Mouse (Mus musculus) kidney, postnatal 0 days (tissue): ENCODE data around the gene Cnfn. TPM values are rescaled to one million over a fixed set of nuclear protein-coding genes. Genes with fewer than 3 reads are reported as not detected.
A peak's percentile ranks its signal among the peaks of the same experiment; 100 is the strongest.

Source experiments
- ATAC-seq: fragments of 200-750 bp; cut with Nextera tagmentation; replicated peaks from 2 replicates; pipeline ENCODE4 v1.8.0; 2017; ENCODE audit warnings: low read depth, moderate number of reproducible peaks, moderate TSS enrichment, moderate library complexity; ENCODE audit not compliant: low FRiP score
- DNase-seq: peaks from one replicate; pipeline ENCODE4 v3.0.0-alpha.2; 2016; ENCODE audit warnings: low spot score
- H3K27ac ChIP-seq: fragments of 300-500 bp; sonication (generic); 2 replicates; pipeline ENCODE4 v1.5.1; 2014; ENCODE audit warnings: mild to moderate bottlenecking
- H3K27me3 ChIP-seq: fragments of 300-500 bp; sonication (generic); 2 replicates; pipeline ENCODE4 v1.6.1; 2014; ENCODE audit warnings: low read length, mixed read lengths; ENCODE audit not compliant: insufficient read depth
- H3K36me3 ChIP-seq: fragments of 300-500 bp; sonication (generic); 2 replicates; pipeline ENCODE4 v1.6.1; 2014; ENCODE audit warnings: low read length, mixed read lengths; ENCODE audit not compliant: insufficient read depth
- H3K4me1 ChIP-seq: fragments of 300-500 bp; sonication (generic); replicated peaks from 2 replicates; pipeline ENCODE4 v1.6.1; 2014; ENCODE audit warnings: antibody characterized with exemption, low read length, mixed read lengths; ENCODE audit not compliant: insufficient read depth
- H3K4me2 ChIP-seq: fragments of 300-500 bp; sonication (generic); 2 replicates; pipeline ENCODE4 v1.6.1; 2014; ENCODE audit warnings: mild to moderate bottlenecking, low read length, moderate library complexity, mixed read lengths
- H3K4me3 ChIP-seq: fragments of 300-500 bp; sonication (generic); replicated peaks from 2 replicates; pipeline ENCODE4 v1.5.1; 2014; ENCODE audit warnings: low read depth, low read length
- H3K9ac ChIP-seq: fragments of 300-500 bp; sonication (generic); 2 replicates; pipeline ENCODE4 v1.6.1; 2014; ENCODE audit warnings: low read depth, low read length
- H3K9me3 ChIP-seq: fragments of 300-500 bp; sonication (generic); replicated peaks from 2 replicates; pipeline ENCODE4 v1.6.1; 2016; ENCODE audit warnings: low read length, inconsistent platforms, mixed read lengths
- CTCF ChIP-seq: IDR thresholded peaks from 2 replicates; pipeline ENCODE4 v1.5.1; 2016; ENCODE audit warnings: antibody characterized with exemption, low read depth, mild to moderate bottlenecking, moderate library complexity
- WGBS: fragments of 180-500 bp; shearing (Covaris S2); extraction: QIAGEN DNeasy Blood & Tissue Kit; methylation state at CpG from one replicate; pipeline ENCODE4 v1.1.7; 2014; 5-methylcytosine and 5-hydroxymethylcytosine counted together
- polyA plus RNA-seq: library from polyadenylated mRNA; unstranded; fragments of >200 nt; fragmentation: Nextera tagmentation; extraction: Ambion mirVana; gene quantifications from 2 replicates; pipeline ENCODE4 v1.2.1, GENCODE M21; 2015

The Cnfn gene
- polyA plus RNA-seq, 1 experiment from 2014 or later, result not detected

DNA sequence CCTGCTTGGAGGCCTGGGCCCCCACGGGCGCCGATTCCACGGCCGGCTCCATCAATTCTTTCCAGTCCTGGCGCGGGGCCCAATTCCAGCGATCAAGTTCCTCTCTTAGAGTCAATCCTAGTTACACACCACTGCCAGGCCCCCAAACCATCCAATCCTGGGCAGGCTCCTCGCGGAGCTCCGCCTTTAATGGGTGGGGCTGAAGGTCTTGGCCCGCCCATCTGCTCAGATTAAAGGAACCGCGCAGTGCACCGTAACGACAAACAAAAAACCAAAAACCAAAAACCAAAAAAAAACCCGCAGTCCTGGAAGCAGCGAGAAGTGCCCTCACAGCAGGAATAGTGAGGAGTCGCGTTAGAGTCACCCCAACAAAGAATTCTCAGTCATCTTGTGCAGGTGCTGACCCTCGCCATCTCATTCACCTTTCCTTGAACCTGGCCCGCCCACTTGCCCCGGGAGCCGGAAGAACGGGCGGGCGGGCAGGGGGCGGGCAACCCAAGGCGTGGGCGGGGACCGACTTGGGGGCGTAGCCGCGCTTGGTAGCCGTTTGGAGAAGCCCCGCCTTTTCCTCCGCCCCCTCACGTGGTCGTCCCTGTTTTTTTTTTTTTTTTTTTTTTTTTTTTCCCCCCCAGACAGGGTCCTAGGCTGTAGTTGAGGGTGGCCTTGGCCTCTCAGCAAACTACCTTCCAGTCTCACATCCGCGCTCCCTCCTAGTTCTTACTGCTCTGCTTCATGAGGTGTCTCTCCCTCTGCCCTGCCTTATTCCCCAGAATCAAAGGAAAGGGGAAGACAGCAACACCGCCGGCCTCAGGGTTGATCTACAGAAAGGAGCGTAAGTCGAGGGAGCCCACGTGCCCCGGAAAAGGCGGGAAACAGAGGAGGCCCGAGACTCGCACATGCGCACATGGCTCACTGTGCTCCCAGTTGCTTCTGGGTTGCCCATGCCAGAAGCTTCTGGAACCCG lies 26.3 kb upstream of the Cnfn start:
- Histone ChIP-seq H3K36me3 (no peaks in the 10 kb centered on the region), H3K4me2 (peak overlapping the region; percentile 87), H3K4me3 (peak overlapping the region; percentile 78), H3K4me1 (peaks cover 11% of the 10 kb centered on the region), H3K27me3 (no peaks in the 10 kb centered on the region), H3K9me3 (no peaks in the 10 kb centered on the region), H3K9ac (peak overlapping the region; percentile 64), H3K27ac (peak overlapping the region; percentile 54)
- WGBS, result 7% methylated on average over 49 of the region's 52 CpGs
- DNase-seq (peak; percentile 97), ATAC-seq (peak; percentile 97)
- TF ChIP-seq CTCF, result no peak

DNA sequence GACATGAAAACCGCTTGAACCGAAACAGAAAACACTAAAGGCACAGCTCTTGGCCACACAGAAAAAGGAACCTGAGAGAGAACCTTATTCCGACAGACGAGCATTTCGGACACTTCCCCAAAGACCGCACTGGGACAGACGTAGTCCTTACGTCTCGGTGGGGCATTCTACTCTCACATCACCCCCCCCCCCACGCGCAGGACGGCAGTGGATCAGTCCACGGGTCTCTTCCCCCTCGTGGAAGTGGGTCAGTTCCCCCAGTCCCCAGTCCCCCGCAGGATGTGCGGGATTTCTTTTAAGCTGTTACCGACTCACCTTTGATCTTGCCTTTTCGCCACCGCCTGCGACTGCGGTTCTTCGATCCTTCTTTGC lies 25.6 kb upstream of the Cnfn start:
- Histone ChIP-seq H3K4me2 (peak overlapping the region; percentile 87), H3K9ac (peak overlapping the region; percentile 64), H3K9me3 (no peaks in the 10 kb centered on the region), H3K27me3 (no peaks in the 10 kb centered on the region), H3K36me3 (no peaks in the 10 kb centered on the region), H3K27ac (peak overlapping the region; percentile 54; the same call in 1 of the 2 replicates), H3K4me3 (peak overlapping the region; percentile 78), H3K4me1 (peaks cover 14% of the 10 kb centered on the region)
- DNase-seq (peak; percentile 33), ATAC-seq (peak; percentile 27)
- no peak for TF ChIP-seq CTCF
- 1% methylated on average over 22 of the region's 22 CpGs for WGBS

GRCm38 (mm10) chr7:25394754-25395153 lies 25.2 kb upstream of the Cnfn start:
- Histone ChIP-seq H3K27me3 (no peaks in the 10 kb centered on the region), H3K27ac (0 out of 2 replicates have a peak overlapping the region, but pooled peaks have one; percentile 54), H3K4me3 (peak overlapping the region; percentile 78), H3K36me3 (no peaks in the 10 kb centered on the region), H3K9me3 (no peaks in the 10 kb centered on the region), H3K4me2 (peak overlapping the region; percentile 87), H3K9ac (peak overlapping the region; percentile 64), H3K4me1 (peaks cover 18% of the 10 kb centered on the region)
- TF ChIP-seq CTCF, result no peak
- WGBS, result 9% methylated on average over 7 of the region's 7 CpGs
- ATAC-seq (no peak), DNase-seq (no peak)

DNA sequence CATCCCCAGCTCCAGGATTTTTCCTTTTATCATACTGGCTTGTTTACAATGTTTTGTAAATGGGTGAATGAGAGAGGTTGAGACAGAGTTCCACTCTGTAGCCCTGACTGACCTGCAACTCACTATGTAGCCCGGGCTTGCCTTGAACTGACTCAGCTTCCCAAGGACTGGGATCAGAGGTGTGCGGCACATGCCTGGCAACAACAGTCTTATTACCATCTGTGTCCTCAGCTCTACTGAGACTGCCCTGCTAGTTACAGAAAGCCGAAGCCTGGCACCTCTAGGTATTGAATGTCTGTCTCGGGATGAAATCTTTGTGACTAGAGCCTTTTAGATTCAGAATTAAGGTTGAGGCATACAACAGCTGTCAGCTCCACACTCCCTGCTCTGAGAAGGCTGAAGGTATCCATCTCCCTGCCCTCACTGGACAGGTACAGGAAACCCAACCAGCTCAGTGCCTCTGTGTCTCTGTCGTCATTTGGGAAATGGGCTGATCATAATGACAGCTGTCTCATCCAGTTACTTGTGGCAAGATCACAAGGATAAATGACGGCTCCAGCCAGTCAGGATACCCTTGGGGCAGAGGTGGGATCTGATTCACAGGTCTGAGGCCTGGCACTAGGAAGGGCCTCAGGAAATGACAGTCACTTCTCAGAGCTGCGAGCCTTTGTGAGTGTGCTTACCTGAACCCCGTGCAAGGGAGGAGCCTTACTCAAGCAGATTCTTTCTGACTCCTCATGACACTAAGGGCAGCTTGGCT lies 24.1 kb upstream of the Cnfn start:
- no peak overlapping the region for H3K4me2 ChIP-seq
- H3K27ac ChIP-seq, result no peak overlapping the region
- H3K9ac ChIP-seq, result no peak overlapping the region
- H3K9me3 ChIP-seq, result no peaks in the 10 kb centered on the region
- DNase-seq, result no peak
- H3K36me3 ChIP-seq, result no peaks in the 10 kb centered on the region
- peaks cover 18% of the 10 kb centered on the region for H3K4me1 ChIP-seq
- ATAC-seq, result no peak
- no peak overlapping the region for H3K4me3 ChIP-seq
- 65% methylated on average over 8 of the region's 8 CpGs for WGBS
- no peak for TF ChIP-seq CTCF
- no peaks in the 10 kb centered on the region for H3K27me3 ChIP-seq

DNA sequence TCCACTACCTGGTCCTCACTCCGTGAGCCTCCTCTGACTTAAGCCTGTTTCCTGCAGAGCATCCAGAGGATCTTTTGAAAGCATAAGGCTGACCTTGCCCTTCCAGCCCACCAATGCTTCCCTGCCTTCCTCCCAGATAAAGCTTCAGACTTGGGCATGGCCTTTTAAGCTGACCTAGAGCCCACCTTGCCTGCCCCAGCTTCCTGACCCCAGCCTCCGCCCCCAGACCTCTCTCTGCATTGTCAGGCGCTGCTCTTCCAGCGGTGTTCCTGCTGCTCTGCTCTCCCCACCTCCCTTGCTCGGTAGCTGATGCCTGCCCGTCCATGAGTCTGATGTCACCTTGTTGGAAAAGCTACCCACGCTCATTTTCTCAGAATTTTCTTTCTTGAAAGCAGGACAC lies 23.3 kb upstream of the Cnfn start:
- no peak for DNase-seq
- no peaks in the 10 kb centered on the region for H3K27me3 ChIP-seq
- ATAC-seq, result no peak
- no peak for TF ChIP-seq CTCF
- 0 out of 2 replicates have a peak, but pooled peaks cover 1% of the 10 kb centered on the region for H3K36me3 ChIP-seq
- WGBS, result 56% methylated on average over 7 of the region's 7 CpGs
- no peaks in the 10 kb centered on the region for H3K9me3 ChIP-seq
- no peak overlapping the region for H3K4me3 ChIP-seq
- no peak overlapping the region for H3K4me2 ChIP-seq
- no peak overlapping the region for H3K9ac ChIP-seq
- H3K27ac ChIP-seq, result no peak overlapping the region
- H3K4me1 ChIP-seq, result peaks cover 18% of the 10 kb centered on the region

- no peaks in the 10 kb centered on the region for H3K9me3 ChIP-seq
- 87% methylated on average over 2 of the region's 2 CpGs for WGBS
- H3K9ac ChIP-seq, result no peak overlapping the region
- ATAC-seq (no peak), DNase-seq (no peak)
- no peak overlapping the region for H3K4me3 ChIP-seq
- no peak for TF ChIP-seq CTCF
- H3K27me3 ChIP-seq, result no peaks in the 10 kb centered on the region
- H3K36me3 ChIP-seq, result peaks cover 10% of the 10 kb centered on the region; the same call in 1 of the 2 replicates
- no peak overlapping the region for H3K27ac ChIP-seq
- H3K4me1 ChIP-seq, result peaks cover 18% of the 10 kb centered on the region
- no peak overlapping the region for H3K4me2 ChIP-seq
These were observed 22.4 kb upstream of the Cnfn start for GRCm38 (mm10) chr7:25391856-25392453.
